Mouse (Mus musculus) frontal cortex, adult 2 months (tissue): Measurements from ENCODE around the gene Khsrp. TPM values are rescaled to one million over a fixed set of nuclear protein-coding genes. Genes with fewer than 3 reads are reported as not detected.

Experiments used
- DNase-seq, 2 experiments: peaks; one replicate each; pipeline ENCODE4 v3.0.0; 2022; ENCODE audit warnings: low spot score in 1 of 2; ENCODE audit errors: extremely low spot score in 1 of 2
- polyA plus RNA-seq: library from polyadenylated mRNA; depleted of rRNA; stranded (reverse); fragments of >200 nt; gene quantifications from 2 replicates; pipeline ENCODE4 v1.2.3, GENCODE M21; 2012; rRNA removed

The Khsrp gene
- polyA plus RNA-seq, 1 experiment, result 64.9 TPM

- DNase-seq, result peak in 1 of 2 experiments; percentile 87
Observed at GRCm38 (mm10) chr17:56989467-56990114, 41.7 kb downstream of the Khsrp start.

- DNase-seq, result no peak
Observed at GRCm38 (mm10) chr17:56988921-56989430, 42.3 kb downstream of the Khsrp start.

GRCm38 (mm10) chr17:56988441-56988840, 42.9 kb downstream of the Khsrp start:
- no peak for DNase-seq

- DNase-seq, result no peak
Observed at GRCm38 (mm10) chr17:56986105-56986805, 45.1 kb downstream of the Khsrp start.

GRCm38 (mm10) chr17:56985656-56986055, 45.7 kb downstream of the Khsrp start:
- no peak for DNase-seq

GRCm38 (mm10) chr17:56984886-56985285, 46.4 kb downstream of the Khsrp start:
- no peak for DNase-seq

- DNase-seq, result no peak
Observed at GRCm38 (mm10) chr17:56982013-56982412, 49.3 kb downstream of the Khsrp start, which contains the start of gene Acer1. Acer1 (minus strand) TSS chr17:56982126.

GRCm38 (mm10) chr17:56981049-56981448, 50.3 kb downstream of the Khsrp start:
- no peak for DNase-seq

- DNase-seq, result no peak
Observed at GRCm38 (mm10) chr17:56979524-56979923, 51.8 kb downstream of the Khsrp start.

GRCm38 (mm10) chr17:56976531-56977390, 54.6 kb downstream of the Khsrp start:
- no peak for DNase-seq

GRCm38 (mm10) chr17:56975391-56975790, 55.9 kb downstream of the Khsrp start:
- DNase-seq, result no peak

- no peak for DNase-seq
Observed at GRCm38 (mm10) chr17:56974708-56975240, 56.5 kb downstream of the Khsrp start.

- no peak for DNase-seq
Observed at GRCm38 (mm10) chr17:56973956-56974707, 57.2 kb downstream of the Khsrp start.

Other genes starting within 250 kb of the Khsrp start
- gene Rfx2, start 200.5 kb downstream of the Khsrp start, polyA plus RNA-seq, result 3.6 and 4.0 TPM in 2 replicates
- gene Acsbg2, start 157.1 kb downstream of the Khsrp start, polyA plus RNA-seq, result 0.04 TPM in 1 of 2 replicates, not detected in the other
- gene 1700061G19Rik, start 156.0 kb downstream of the Khsrp start, polyA plus RNA-seq, result 0.12 and 0.15 TPM in 2 replicates
- 73.3 and 80.1 TPM in 2 replicates for gene Mllt1, start 96.1 kb downstream of the Khsrp start, polyA plus RNA-seq
- gene Acer1, start 49.4 kb downstream of the Khsrp start, polyA plus RNA-seq, result not detected in 2 replicates
- gene Clpp, start 41.2 kb downstream of the Khsrp start, polyA plus RNA-seq, result 146 and 147 TPM in 2 replicates
- gene Alkbh7, start 34.2 kb downstream of the Khsrp start, polyA plus RNA-seq, result 32.4 and 36.0 TPM in 2 replicates
- gene Pspn, start 31.5 kb downstream of the Khsrp start, polyA plus RNA-seq, result 0.44 TPM in 1 of 2 replicates, not detected in the other
- 74.7 and 86.4 TPM in 2 replicates for gene Gtf2f1, start 20.2 kb downstream of the Khsrp start, polyA plus RNA-seq
- 0.08 TPM in 1 of 2 replicates, not detected in the other for gene Gm17949, start 20.1 kb downstream of the Khsrp start, polyA plus RNA-seq
- 0.57 and 0.66 TPM in 2 replicates for gene Slc25a41, start 10.1 kb upstream of the Khsrp start, polyA plus RNA-seq
- gene Crb3, start 27.6 kb upstream of the Khsrp start, polyA plus RNA-seq, result 1.0 and 1.7 TPM in 2 replicates
- gene Slc25a23, start 28.3 kb upstream of the Khsrp start, polyA plus RNA-seq, result 290 and 350 TPM in 2 replicates
- 2.3 and 2.4 TPM in 2 replicates for gene Dennd1c, start 47.0 kb upstream of the Khsrp start, polyA plus RNA-seq
- 514 and 612 TPM in 2 replicates for gene Tubb4a, start 56.3 kb upstream of the Khsrp start, polyA plus RNA-seq
- gene Tnfsf9, start 73.8 kb upstream of the Khsrp start, polyA plus RNA-seq, result 1.4 and 1.6 TPM in 2 replicates
- 0.40 and 0.66 TPM in 2 replicates for gene Cd70, start 118.3 kb upstream of the Khsrp start, polyA plus RNA-seq
- gene Tnfsf14, start 162.7 kb upstream of the Khsrp start, polyA plus RNA-seq, result not detected in 2 replicates
- gene C3, start 196.6 kb upstream of the Khsrp start, polyA plus RNA-seq, result 0.18 and 1.6 TPM in 2 replicates
- gene Gpr108, start 216.9 kb upstream of the Khsrp start, polyA plus RNA-seq, result 25.0 and 26.1 TPM in 2 replicates
- 7.9 and 10.0 TPM in 2 replicates for gene Trip10, start 217.9 kb upstream of the Khsrp start, polyA plus RNA-seq
- gene Vav1, start 247.6 kb upstream of the Khsrp start, polyA plus RNA-seq, result 3.1 and 4.4 TPM in 2 replicates